Mouse (Mus musculus) lung, adult 18-20 months (tissue): ENCODE data around the gene Gad2.
"Not testable (repeated sequence)": the region's sequence is repeated elsewhere in the genome, so short reads cannot be mapped to it uniquely, and the experiment has no call there.

Experiments
- DNase-seq, 2 experiments: peaks; one replicate each; pipeline ENCODE4 v3.0.0; 2022; ENCODE audit warnings: mixed read lengths in 2 of 2

Gad2 gene

GRCm38 (mm10) chr2:22621828-22622731 lies at the start of gene Gad2:
TSS of gene Gad2 (plus strand) at chr2:22622205.
- DNase-seq, result no peak

- DNase-seq, result not testable (repeated sequence)
Measured at GRCm38 (mm10) chr2:22587469-22588169, 34.4 kb upstream of the Gad2 start.

GRCm38 (mm10) chr2:22588170-22588541 lies 33.8 kb upstream of the Gad2 start:
- not testable (repeated sequence) for DNase-seq

- not testable (repeated sequence) for DNase-seq
Measured at GRCm38 (mm10) chr2:22588673-22589381, 33.2 kb upstream of the Gad2 start.

- DNase-seq, result not testable (repeated sequence)
Measured at GRCm38 (mm10) chr2:22589382-22590205, 32.4 kb upstream of the Gad2 start.

- no peak for DNase-seq
Measured at GRCm38 (mm10) chr2:22590206-22590490, 31.9 kb upstream of the Gad2 start.

- no peak for DNase-seq
Measured at GRCm38 (mm10) chr2:22617951-22618350, 4.1 kb upstream of the Gad2 start.

GRCm38 (mm10) chr2:22619416-22619815 lies 2.6 kb upstream of the Gad2 start:
- no peak for DNase-seq

- no peak for DNase-seq
Measured at GRCm38 (mm10) chr2:22620030-22620429, 2.0 kb upstream of the Gad2 start.

- no peak for DNase-seq
Measured at GRCm38 (mm10) chr2:22620534-22620933, 1.5 kb upstream of the Gad2 start.

- DNase-seq, result no peak
Measured at GRCm38 (mm10) chr2:22620978-22621827, 802 bp upstream of the Gad2 start.

- no peak for DNase-seq
Measured at GRCm38 (mm10) chr2:22623111-22624070, 1.4 kb downstream of the Gad2 start.

GRCm38 (mm10) chr2:22624188-22624975 lies 2.4 kb downstream of the Gad2 start:
- no peak for DNase-seq

GRCm38 (mm10) chr2:22625096-22625960 lies 3.3 kb downstream of the Gad2 start:
- DNase-seq, result no peak

GRCm38 (mm10) chr2:22627147-22627666 lies 5.2 kb downstream of the Gad2 start:
- no peak for DNase-seq

- DNase-seq, result no peak
Measured at GRCm38 (mm10) chr2:22627819-22628432, 5.9 kb downstream of the Gad2 start.

GRCm38 (mm10) chr2:22634766-22635165 lies 12.8 kb downstream of the Gad2 start:
- DNase-seq, result no peak

- no peak for DNase-seq
Measured at GRCm38 (mm10) chr2:22646134-22646533, 24.1 kb downstream of the Gad2 start.
